Comparison of ENCODE assay signal across 9 mouse cellular contexts in the genomic region with DNA sequence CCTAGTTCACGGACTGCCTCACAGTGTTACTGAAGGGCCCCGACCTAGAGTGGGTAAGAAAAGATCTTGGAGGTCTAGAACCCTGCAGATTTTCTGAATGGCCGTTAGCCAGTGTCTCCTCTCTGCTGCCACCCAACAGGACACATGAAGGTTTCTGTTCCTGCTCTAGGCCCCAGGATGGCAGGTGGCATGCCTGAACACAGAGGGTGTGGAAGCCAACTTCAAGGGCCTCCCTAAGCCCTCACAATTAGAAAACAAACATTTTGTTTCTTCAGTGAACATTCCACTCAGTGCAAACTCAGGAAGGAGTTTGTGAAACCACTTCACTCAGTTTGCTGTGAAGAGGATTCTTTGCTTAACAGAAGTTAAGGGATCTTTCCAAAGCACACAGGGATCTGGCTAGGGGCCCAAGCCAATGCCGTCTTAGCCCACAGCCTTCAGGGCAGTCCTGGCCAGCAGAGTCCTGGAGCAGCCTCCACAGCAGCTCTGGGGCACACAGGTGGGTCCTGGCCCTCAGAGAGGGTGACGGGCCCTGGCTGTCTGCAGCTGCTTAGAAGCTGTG.
DNase-seq lines count a peak whose midpoint lies in the region; ATAC-seq and TF ChIP-seq lines count a peak whose summit lies in the region.
"Had no signal": no experiment of that assay in that cellular context is flagged by ENCODE, and none has a peak within 500 bp of the region (broad histone marks: within the 10 kb centered on the region; RNA-seq: fewer than 3 reads in every experiment).

No protein-coding gene starts in this region.

- no peak for ATAC-seq in forebrain, embryonic 11.5 days (replicated peaks; ENCODE audit: low FRiP score)
- no peak for ATAC-seq in liver, embryonic 12.5 days

- TF ChIP-seq CTCF in left cerebral cortex, adult 2 months (IDR thresholded peaks at IDR 0.05): no peak
- no peak for TF ChIP-seq CTCF in small intestine, adult 2 months (IDR thresholded peaks at IDR 0.05; ENCODE audit: extremely low read depth, insufficient read length, insufficient replicate concordance, low read depth, low read length)

- no peak for TF ChIP-seq POLR2A in small intestine, adult 2 months (IDR thresholded peaks at IDR 0.05; ENCODE audit: low read depth, low read length)

- no peaks in the 10 kb centered on the region for H3K9me3 ChIP-seq in forebrain, embryonic 10.5 days
- H3K9me3 ChIP-seq in forebrain, embryonic 11.5 days (ENCODE audit: control insufficient read depth, low read length): no peaks in the 10 kb centered on the region
- H3K9me3 ChIP-seq in liver, embryonic 12.5 days (replicated peaks): no peaks in the 10 kb centered on the region
- H3K9me3 ChIP-seq: neural tube, embryonic 12.5 days had no signal

- no peak overlapping the region for H3K9ac ChIP-seq in forebrain, embryonic 11.5 days (ENCODE audit: low read length)
- H3K9ac ChIP-seq in liver, embryonic 12.5 days: peak overlapping the region; percentile 43; the same call in 1 of the 2 replicates
- H3K9ac ChIP-seq: neural tube, embryonic 12.5 days had no signal

- 95% methylated on average over 5 of the region's 5 CpGs for WGBS in forebrain, embryonic 10.5 days
- WGBS in forebrain, embryonic 11.5 days: 93% methylated on average over 5 of the region's 5 CpGs
- WGBS in liver, embryonic 12.5 days (ENCODE audit: insufficient replicate concordance): 84% methylated on average over 5 of the region's 5 CpGs
- WGBS in small intestine, adult 2 months: 76% methylated on average over 5 of the region's 5 CpGs

- H3K4me1 ChIP-seq in forebrain, embryonic 10.5 days: peaks cover 76% of the 10 kb centered on the region
- peaks cover 13% of the 10 kb centered on the region for H3K4me1 ChIP-seq in forebrain, embryonic 11.5 days (replicated peaks; ENCODE audit: control insufficient read depth, insufficient read depth, low read length)
- peaks cover 76% of the 10 kb centered on the region for H3K4me1 ChIP-seq in liver, embryonic 12.5 days
- H3K4me1 ChIP-seq in small intestine, adult 2 months (ENCODE audit: control insufficient read depth, insufficient read depth, insufficient read length, low read length): peaks cover 10% of the 10 kb centered on the region

- no peak for DNase-seq in forebrain, embryonic 10.5 days (ENCODE audit: extremely low spot score, low spot score)
- no peak for DNase-seq in forebrain, embryonic 11.5 days (ENCODE audit: low spot score)
- DNase-seq in left cerebral cortex, adult 2 months (ENCODE audit: extremely low spot score in 1 of 2, low spot score in 2 of 2): peak in 1 of 2 experiments; percentile 6
- DNase-seq in left cerebral cortex, adult 11 months (ENCODE audit: low spot score): no peak
- DNase-seq in layer of hippocampus, adult 11-12 months (ENCODE audit: low spot score): no peak
- no peak for DNase-seq in gastrocnemius, postnatal 4 days (ENCODE audit: low spot score in 2 of 2)

- H3K27me3 ChIP-seq in forebrain, embryonic 10.5 days (ENCODE audit: poor library complexity, severe bottlenecking): peaks cover 23% of the 10 kb centered on the region
- H3K27me3 ChIP-seq in forebrain, embryonic 11.5 days (ENCODE audit: control insufficient read depth, insufficient read depth, low read length): no peaks in the 10 kb centered on the region
- H3K27me3 ChIP-seq in liver, embryonic 12.5 days (replicated peaks): no peaks in the 10 kb centered on the region
- no peaks in the 10 kb centered on the region for H3K27me3 ChIP-seq in small intestine, adult 2 months (ENCODE audit: control insufficient read depth, insufficient read depth, low read length)
- H3K27me3 ChIP-seq: neural tube, embryonic 12.5 days had no signal

- intact Hi-C loops in left cerebral cortex, adult 2 months (cut with DNase I): no loop called here

- no peak overlapping the region for H3K4me3 ChIP-seq in forebrain, embryonic 10.5 days
- H3K4me3 ChIP-seq in forebrain, embryonic 11.5 days (ENCODE audit: low read depth, low read length): no peak overlapping the region
- H3K4me3 ChIP-seq in left cerebral cortex, adult 2 months: no peak overlapping the region
- H3K4me3 ChIP-seq in liver, embryonic 12.5 days: no peak overlapping the region
- no peak overlapping the region for H3K4me3 ChIP-seq in small intestine, adult 2 months (ENCODE audit: low read depth, low read length)
- H3K4me3 ChIP-seq: neural tube, embryonic 12.5 days had no signal

- peaks cover 41% of the 10 kb centered on the region for H3K36me3 ChIP-seq in forebrain, embryonic 10.5 days (replicated peaks)
- H3K36me3 ChIP-seq in forebrain, embryonic 11.5 days (ENCODE audit: control insufficient read depth, insufficient read depth, low read length): no peaks in the 10 kb centered on the region
- peaks cover 70% of the 10 kb centered on the region for H3K36me3 ChIP-seq in liver, embryonic 12.5 days
- H3K36me3 ChIP-seq in small intestine, adult 2 months (ENCODE audit: control insufficient read depth, insufficient read depth, low read length): peaks cover 9% of the 10 kb centered on the region; the same call in 1 of the 2 replicates
- H3K36me3 ChIP-seq: neural tube, embryonic 12.5 days had no signal

- H3K4me2 ChIP-seq in forebrain, embryonic 11.5 days (ENCODE audit: low read depth, low read length, severe bottlenecking): no peak overlapping the region
- peak overlapping the region; percentile 50; the same call in 1 of the 2 replicates for H3K4me2 ChIP-seq in liver, embryonic 12.5 days
- H3K4me2 ChIP-seq: neural tube, embryonic 12.5 days had no signal

- H3K27ac ChIP-seq in forebrain, embryonic 10.5 days: peak overlapping the region; percentile 61
- H3K27ac ChIP-seq in forebrain, embryonic 11.5 days (ENCODE audit: low read depth, low read length): no peak overlapping the region
- H3K27ac ChIP-seq in left cerebral cortex, adult 2 months: peak overlapping the region; percentile 75
- peak overlapping the region; percentile 73 for H3K27ac ChIP-seq in liver, embryonic 12.5 days
- peak overlapping the region; percentile 41 for H3K27ac ChIP-seq in small intestine, adult 2 months (ENCODE audit: insufficient read depth, low read depth, low read length)
- H3K27ac ChIP-seq: neural tube, embryonic 12.5 days had no signal
